Mouse (Mus musculus) layer of hippocampus, postnatal 25 days (tissue): ENCODE measurements at regions not wholly inside any gene's neighbourhood (a gene's known extent, or its start where the extent isn't known, plus 50 kb on each side); places are given as distances from the start of the nearest gene placed in this dataset.
"Not testable (repeated sequence)": the region's sequence is repeated elsewhere in the genome, so short reads cannot be mapped to it uniquely, and the experiment has no call there.

ENCODE experiments used
- DNase-seq, 2 experiments: peaks; one replicate each; pipeline ENCODE4 v3.0.0; 2022; ENCODE audit warnings: mixed read lengths in 2 of 2, low spot score in 1 of 2; ENCODE audit errors: extremely low spot score in 1 of 2

GRCm38 (mm10) chr12:10445738-10446137, 55.2 kb downstream of the Rdh14 start:
- no peak for DNase-seq

- DNase-seq: no peak
These were observed 67.5 kb downstream of the Rdh14 start for GRCm38 (mm10) chr12:10457960-10458655.

DNA sequence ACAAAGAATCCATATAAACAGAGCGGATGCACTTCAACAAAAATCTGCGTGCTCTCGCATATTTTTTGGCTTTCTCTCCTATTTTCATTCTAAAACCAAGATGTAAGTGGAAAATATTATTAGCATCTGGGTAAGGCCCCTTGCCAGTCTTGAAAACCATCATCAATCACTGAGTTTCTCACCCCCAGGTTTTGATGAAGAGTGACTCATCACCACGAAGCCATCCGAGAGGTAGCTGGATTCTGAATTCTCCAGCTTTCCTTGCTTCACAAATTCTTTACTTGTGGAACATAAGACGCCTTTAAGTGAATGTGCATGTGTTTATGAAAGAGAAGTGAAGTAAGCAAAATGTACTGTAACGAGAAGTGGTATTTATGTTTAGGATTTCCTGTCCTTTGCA, 71.2 kb downstream of the Rdh14 start:
- DNase-seq: no peak

DNA sequence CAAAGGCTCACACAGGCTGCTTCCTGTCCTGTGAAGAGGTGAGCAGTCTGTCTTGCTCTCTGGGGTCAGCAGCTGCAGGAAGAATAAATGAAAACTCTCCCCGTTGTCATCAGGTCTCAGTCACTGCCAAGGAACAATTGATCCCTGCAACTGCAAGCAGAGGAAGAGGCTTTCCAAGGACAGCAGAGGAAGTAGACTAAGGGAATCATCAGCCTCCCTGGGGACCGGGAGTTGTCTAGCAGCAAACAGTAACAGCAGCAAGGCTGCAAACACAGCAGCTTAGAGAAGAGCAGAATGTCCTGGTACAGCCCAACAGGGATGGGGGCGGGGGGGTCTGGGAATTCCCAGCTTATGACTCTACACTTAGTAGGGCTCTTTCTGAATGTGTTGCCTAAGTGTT, 72.4 kb downstream of the Rdh14 start:
- DNase-seq: no peak

GRCm38 (mm10) chr12:10473986-10474385, 83.4 kb downstream of the Rdh14 start:
- no peak for DNase-seq

- DNase-seq: no peak
These were observed 90.2 kb downstream of the Rdh14 start for GRCm38 (mm10) chr12:10480781-10481180.

- no peak for DNase-seq
These were observed 91.9 kb downstream of the Rdh14 start for GRCm38 (mm10) chr12:10482294-10483010.

DNA sequence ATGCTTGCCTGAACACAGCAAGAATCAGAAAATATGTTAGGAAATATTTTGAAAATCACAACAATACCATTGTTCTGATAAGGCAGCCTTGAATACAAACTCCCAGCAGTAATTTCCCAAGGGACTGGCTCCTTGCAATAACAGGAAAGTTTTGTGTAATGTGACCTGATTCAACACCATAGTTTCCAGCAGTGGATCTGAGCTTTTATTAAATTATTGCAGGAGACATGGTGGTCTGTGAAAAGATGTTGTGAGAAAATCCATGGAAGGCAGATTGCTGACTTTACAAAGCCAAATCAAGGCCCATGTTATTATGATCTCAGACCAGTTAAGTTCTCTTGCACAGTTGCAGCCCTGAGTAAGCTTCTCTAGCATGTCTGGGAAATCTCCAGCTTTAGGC, 116.1 kb downstream of the Rdh14 start:
- DNase-seq: no peak

DNA sequence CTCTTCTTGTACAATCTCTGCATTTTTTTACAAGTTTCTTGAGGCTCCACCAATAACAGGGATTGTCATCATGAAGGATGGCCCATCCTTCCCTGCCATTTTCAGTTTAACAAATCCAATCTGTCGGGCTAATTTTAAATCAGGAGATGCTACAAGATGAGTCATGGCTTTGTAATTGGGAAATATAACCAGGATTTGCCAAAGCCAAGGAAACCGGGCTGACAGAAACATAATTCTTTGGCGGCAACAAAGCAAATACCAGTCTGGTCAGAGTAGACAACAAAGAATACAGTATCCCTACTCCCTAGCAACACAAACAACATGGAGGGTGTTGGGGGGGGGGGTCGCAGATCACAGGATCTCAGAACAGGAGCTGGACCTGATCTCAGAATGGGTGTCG, 123.0 kb downstream of the Rdh14 start:
- no peak for DNase-seq

- DNase-seq: no peak
These were observed 123.7 kb downstream of the Rdh14 start for GRCm38 (mm10) chr12:10514278-10514677.

GRCm38 (mm10) chr12:10524509-10525286, 134.1 kb downstream of the Rdh14 start:
- DNase-seq: no peak

DNA sequence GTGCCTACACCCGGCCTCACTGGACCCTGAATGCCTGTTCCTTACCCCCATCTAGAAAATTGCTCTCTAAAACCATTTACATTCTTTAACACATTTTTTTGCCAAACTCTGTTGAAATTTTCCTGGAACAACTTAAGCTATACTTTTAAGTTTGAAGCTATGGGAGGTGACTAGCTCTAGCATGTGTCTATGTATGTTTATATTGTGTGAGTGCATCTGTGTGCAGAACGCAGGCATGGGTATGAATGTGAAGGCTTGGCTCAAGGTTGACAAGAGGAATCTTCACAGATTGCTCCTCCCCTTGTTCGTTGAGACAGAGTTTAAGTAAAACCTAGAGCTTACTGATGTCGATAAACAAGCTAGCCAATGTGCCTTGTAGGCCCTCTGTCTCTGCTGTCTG, 135.4 kb downstream of the Rdh14 start:
- DNase-seq: no peak

DNA sequence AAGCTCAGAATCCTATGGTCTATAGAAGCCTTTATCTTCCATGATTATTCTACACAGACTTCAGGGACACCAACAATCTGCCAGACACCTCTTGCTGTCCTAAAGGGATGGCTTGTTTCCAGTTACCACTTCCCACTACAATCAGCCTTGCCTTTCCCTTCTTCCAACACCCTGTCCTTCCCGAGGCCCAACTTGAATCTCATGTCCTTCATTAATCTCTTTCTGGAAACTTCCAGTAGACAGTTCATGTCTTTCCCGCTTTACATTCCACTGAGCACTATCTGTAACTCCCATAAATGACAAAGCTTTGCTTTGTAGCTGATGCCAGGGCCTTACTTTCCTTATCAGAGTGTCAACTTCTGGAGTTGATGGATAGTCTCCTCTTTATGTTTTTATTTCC, 138.5 kb downstream of the Rdh14 start:
- DNase-seq: no peak

DNA sequence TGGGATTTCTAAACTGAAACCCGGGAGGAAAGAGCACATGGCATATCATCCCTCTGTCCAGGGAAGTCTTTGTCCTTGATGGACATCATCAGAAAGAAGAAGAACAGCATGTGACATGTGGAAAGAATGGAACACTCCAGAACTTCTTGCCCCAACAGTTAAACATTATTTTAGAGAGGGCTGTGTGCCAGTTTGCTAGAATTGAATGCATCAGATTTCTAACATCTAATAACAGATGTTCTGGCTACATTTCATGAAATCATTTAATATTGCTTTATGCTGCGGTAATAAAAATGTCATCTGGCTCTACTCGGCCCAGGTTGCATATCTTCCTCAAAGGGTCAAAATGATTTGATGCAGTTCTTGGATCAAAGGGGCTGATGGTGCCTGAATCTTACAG, 140.4 kb downstream of the Rdh14 start:
- DNase-seq: no peak

DNA sequence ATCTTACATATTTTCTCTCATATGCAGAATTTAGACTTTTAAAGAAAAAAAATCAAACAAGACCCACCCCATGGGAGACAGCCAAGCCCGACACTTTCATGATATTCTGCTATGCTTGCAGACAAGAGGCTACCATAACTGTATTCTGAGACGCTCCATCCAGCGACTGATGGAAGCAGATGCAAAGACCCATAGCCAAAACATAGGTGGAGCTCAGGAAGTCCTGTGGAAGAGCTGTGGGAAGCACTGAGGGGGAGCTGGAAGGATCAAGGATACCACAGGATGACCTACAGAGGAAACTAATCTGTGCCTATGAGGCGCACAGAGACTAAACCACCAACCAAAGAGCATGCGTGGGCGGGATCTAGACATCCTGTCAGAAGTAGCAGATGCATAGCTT, 143.4 kb downstream of the Rdh14 start:
- DNase-seq: no peak

DNA sequence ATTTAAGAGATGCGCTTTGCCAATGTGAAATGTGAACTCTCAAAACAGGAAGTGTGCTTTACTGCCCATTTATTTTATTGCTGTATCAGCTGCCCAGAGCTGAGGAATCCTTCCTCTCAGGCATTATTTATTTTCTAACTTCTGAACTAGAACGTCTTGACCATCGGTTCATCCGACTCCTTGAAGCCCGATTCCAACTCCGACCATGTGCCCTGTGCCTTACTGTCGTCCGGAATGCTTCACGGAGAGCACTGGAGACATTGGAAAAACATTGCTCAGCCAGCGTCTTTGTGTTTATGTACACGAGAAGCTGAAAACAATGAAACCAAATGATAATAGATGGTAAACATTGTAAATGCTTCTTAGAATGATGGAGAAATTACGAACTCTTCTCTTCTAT, 145.7 kb downstream of the Rdh14 start:
- DNase-seq: no peak

DNA sequence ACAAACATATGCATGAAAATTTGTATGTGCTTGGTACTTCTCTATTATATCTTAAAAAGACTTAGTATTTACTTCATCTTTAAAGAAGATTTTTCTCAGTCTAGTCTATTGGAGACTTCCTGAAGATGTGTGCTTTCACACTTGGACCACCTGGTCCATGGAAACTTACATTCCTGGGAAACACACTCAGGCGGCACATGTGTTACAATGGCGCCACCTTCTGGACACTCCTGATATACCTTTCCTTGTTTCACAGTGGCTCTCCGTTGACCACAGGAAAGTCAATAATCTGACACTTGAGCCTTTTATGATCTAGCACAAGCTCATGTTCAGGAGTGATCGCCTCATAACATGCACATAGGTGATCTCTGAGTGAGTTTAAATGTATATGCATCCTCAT, 146.5 kb downstream of the Rdh14 start:
- peak; percentile 46 to 79 for DNase-seq

GRCm38 (mm10) chr12:10549481-10550201, 159.1 kb downstream of the Rdh14 start:
- DNase-seq: no peak

GRCm38 (mm10) chr12:10554701-10555100, 164.1 kb downstream of the Rdh14 start:
- DNase-seq: not testable (repeated sequence)

- no peak for DNase-seq
These were observed 172.4 kb downstream of the Rdh14 start for GRCm38 (mm10) chr12:10562966-10563365.

- DNase-seq: no peak
These were observed 177.3 kb downstream of the Rdh14 start for GRCm38 (mm10) chr12:10567881-10568280.
